Mouse (Mus musculus) spleen, adult 2 months (tissue): Measurements from ENCODE around the gene P2rx1.

Source experiments
- CTCF ChIP-seq: fragments of 200-500 bp; IDR thresholded peaks from 2 replicates; pipeline ENCODE4 v1.5.1; 2011; ENCODE audit warnings: mild to moderate bottlenecking, inconsistent platforms; ENCODE audit not compliant: insufficient read depth, insufficient read length, insufficient replicate concordance; ENCODE audit errors: extremely low read depth
- POLR2A ChIP-seq: fragments of 200-500 bp; IDR thresholded peaks from 2 replicates; pipeline ENCODE4 v1.6.1; 2011; ENCODE audit warnings: low read depth, low read length, inconsistent platforms

DNA sequence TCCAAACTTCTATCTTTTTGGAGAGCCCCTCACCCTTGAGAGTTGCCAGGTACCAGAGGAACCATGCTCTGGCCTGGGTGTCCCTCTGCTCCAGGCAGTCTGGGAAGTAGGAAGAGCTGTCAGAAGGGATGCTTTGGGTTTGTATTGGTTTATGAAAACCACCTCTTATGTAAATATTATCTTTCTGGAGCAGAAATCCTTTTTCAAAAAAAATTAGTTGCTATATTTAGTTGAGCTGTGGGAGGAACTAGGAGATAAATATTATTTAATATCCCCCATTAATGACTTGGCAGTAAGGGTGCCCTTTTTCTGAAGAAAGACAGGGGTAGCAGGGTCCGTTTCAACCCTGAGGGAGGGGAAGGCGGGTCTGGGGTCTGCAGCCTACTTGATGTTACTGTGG is 36.5 kb upstream of the P2rx1 start:
- TF ChIP-seq CTCF = no peak
- no peak for TF ChIP-seq POLR2A
